Mouse (Mus musculus): ENCODE results near the gene Dlgap4.

DNA sequence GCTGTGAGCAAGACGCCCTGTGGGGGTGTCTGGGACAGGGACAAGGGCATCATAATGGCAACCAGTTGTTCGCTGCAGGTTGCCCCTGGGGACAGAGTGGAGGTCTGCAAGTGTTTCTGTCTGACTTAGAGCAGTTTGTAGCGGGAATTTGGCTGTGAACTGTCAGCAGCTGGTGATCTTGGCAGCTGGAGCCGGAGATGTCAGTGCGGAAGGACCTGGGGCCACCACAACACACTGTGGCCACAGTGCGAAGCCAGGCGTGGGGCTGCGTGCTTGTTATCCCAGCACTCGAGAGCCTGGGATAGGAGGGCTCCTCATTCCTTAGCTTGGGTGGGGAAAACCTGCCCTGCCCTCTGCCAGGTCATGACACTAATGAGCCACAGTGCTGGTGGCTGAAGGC, 84.7 kb downstream of the Dlgap4 start:
- TF ChIP-seq ZMIZ1 (IDR thresholded peaks at IDR 0.05; ENCODE audit: low read depth, low read length) (no peak), SIN3A (IDR thresholded peaks at IDR 0.05; ENCODE audit: low read length) (no peak), POLR2A (IDR thresholded peaks at IDR 0.05; ENCODE audit: low read depth, low read length) (no peak), USF1 (IDR thresholded peaks at IDR 0.05; ENCODE audit: low read depth, low read length) (no peak), CTCF (conservative IDR thresholded peaks at IDR 0.05 in 1 of 2, IDR thresholded peaks at IDR 0.05 in 1 of 2; ENCODE audit: low read depth in 2 of 2, low read length in 2 of 2) (no peak), KAT2A (IDR thresholded peaks at IDR 0.05; ENCODE audit: insufficient replicate concordance, low read length) (no peak), GABPA (IDR thresholded peaks at IDR 0.05; ENCODE audit: insufficient replicate concordance, low read depth, low read length) (no peak)
